Mouse (Mus musculus): Measurements from ENCODE around the gene Camta1. TPM values are rescaled to one million over a fixed set of nuclear protein-coding genes. Genes with fewer than 3 reads are reported as not detected.

Camta1 gene
- total RNA-seq, 1 experiment, result 9.3 TPM

GRCm38 (mm10) chr4:151900735-151901134 is 39.1 kb upstream of the Camta1 start:
- in situ Hi-C loops (cut with MboI; ENCODE audit: low sequenced_read_pairs in 2 of 2, unreplicated experiment in 2 of 2), result no loop called here

GRCm38 (mm10) chr4:151899707-151900384 is 38.2 kb upstream of the Camta1 start:
- Histone ChIP-seq H3K36me3 (ENCODE audit: control insufficient read depth, insufficient read depth, low read length, poor library complexity, severe bottlenecking) (no peaks in the 10 kb centered on the region), H3K9ac (ENCODE audit: insufficient read depth, low read depth, low read length, poor library complexity, severe bottlenecking) (no peak overlapping the region), H3K4me1 (ENCODE audit: control insufficient read depth in 2 of 2, insufficient read depth in 2 of 2, low read length in 2 of 2, poor library complexity in 1 of 2) (peaks cover 2 to 15% of the 10 kb centered on the region in 2 experiments; a peak in 2 of 4 replicates), H3K4me3 (ENCODE audit: insufficient read depth in 1 of 2, low read depth in 1 of 2, low read length in 2 of 2, poor library complexity in 1 of 2, severe bottlenecking in 1 of 2) (no peak overlapping the region), H3K9me3 (ENCODE audit: control insufficient read depth, insufficient read depth, low read depth, low read length) (no peaks in the 10 kb centered on the region), H3K27ac (ENCODE audit: insufficient read depth, low read depth, low read length, poor library complexity, severe bottlenecking) (no peak overlapping the region)
- in situ Hi-C loops (cut with MboI; ENCODE audit: low sequenced_read_pairs in 2 of 2, unreplicated experiment in 2 of 2), result no loop called here
- peak; percentile 66 for DNase-seq (ENCODE audit: low read depth, low spot score)
- TF ChIP-seq ZNF384 (IDR thresholded peaks at IDR 0.05; ENCODE audit: low read depth, low read length) (peak; percentile 49; the same call in 1 of the 2 replicates), MAFK (IDR thresholded peaks at IDR 0.05; ENCODE audit: insufficient read depth, low read depth, low read length) (no peak), ZC3H11A (IDR thresholded peaks at IDR 0.05; ENCODE audit: borderline replicate concordance, low read depth, low read length) (no peak)

More at GRCm38 (mm10) chr4:151900735-151901134, 39.1 kb upstream of the Camta1 start:
- no peak for DNase-seq (ENCODE audit: low read depth, low spot score)
- Histone ChIP-seq H3K9me3 (ENCODE audit: control insufficient read depth, insufficient read depth, low read depth, low read length) (no peaks in the 10 kb centered on the region), H3K4me1 (ENCODE audit: control insufficient read depth in 2 of 2, insufficient read depth in 2 of 2, low read length in 2 of 2, poor library complexity in 1 of 2) (peaks cover 2 to 17% of the 10 kb centered on the region in 2 experiments; a peak in 2 of 4 replicates), H3K27ac (ENCODE audit: insufficient read depth, low read depth, low read length, poor library complexity, severe bottlenecking) (no peak overlapping the region), H3K36me3 (ENCODE audit: control insufficient read depth, insufficient read depth, low read length, poor library complexity, severe bottlenecking) (no peaks in the 10 kb centered on the region), H3K9ac (ENCODE audit: insufficient read depth, low read depth, low read length, poor library complexity, severe bottlenecking) (no peak overlapping the region), H3K4me3 (ENCODE audit: insufficient read depth in 1 of 2, low read depth in 1 of 2, low read length in 2 of 2, poor library complexity in 1 of 2, severe bottlenecking in 1 of 2) (no peak overlapping the region)
- TF ChIP-seq MAFK (IDR thresholded peaks at IDR 0.05; ENCODE audit: insufficient read depth, low read depth, low read length) (no peak), HCFC1 (IDR thresholded peaks at IDR 0.05; ENCODE audit: borderline replicate concordance, insufficient read depth, low read length) (no peak), ZNF384 (IDR thresholded peaks at IDR 0.05; ENCODE audit: low read depth, low read length) (no peak), CHD2 (IDR thresholded peaks at IDR 0.05; ENCODE audit: low read depth, low read length) (no peak), ZC3H11A (IDR thresholded peaks at IDR 0.05; ENCODE audit: borderline replicate concordance, low read depth, low read length) (no peak)

- TF ChIP-seq ZC3H11A (IDR thresholded peaks at IDR 0.05; ENCODE audit: borderline replicate concordance, low read depth, low read length) (no peak), ZNF384 (IDR thresholded peaks at IDR 0.05; ENCODE audit: low read depth, low read length) (no peak), CHD2 (IDR thresholded peaks at IDR 0.05; ENCODE audit: low read depth, low read length) (no peak), MAFK (IDR thresholded peaks at IDR 0.05; ENCODE audit: insufficient read depth, low read depth, low read length) (no peak), HCFC1 (IDR thresholded peaks at IDR 0.05; ENCODE audit: borderline replicate concordance, insufficient read depth, low read length) (no peak)
- no peak overlapping the region for H3K4me3 ChIP-seq (ENCODE audit: insufficient read depth in 1 of 2, low read depth in 1 of 2, low read length in 2 of 2, poor library complexity in 1 of 2, severe bottlenecking in 1 of 2)
- H3K36me3 ChIP-seq (ENCODE audit: control insufficient read depth, insufficient read depth, low read length, poor library complexity, severe bottlenecking), result no peaks in the 10 kb centered on the region
- H3K9ac ChIP-seq (ENCODE audit: insufficient read depth, low read depth, low read length, poor library complexity, severe bottlenecking), result no peak overlapping the region
- peaks cover 2 to 13% of the 10 kb centered on the region in 2 experiments; a peak in 2 of 4 replicates for H3K4me1 ChIP-seq (ENCODE audit: control insufficient read depth in 2 of 2, insufficient read depth in 2 of 2, low read length in 2 of 2, poor library complexity in 1 of 2)
- no peak overlapping the region for H3K27ac ChIP-seq (ENCODE audit: insufficient read depth, low read depth, low read length, poor library complexity, severe bottlenecking)
- no peak for DNase-seq (ENCODE audit: low read depth, low spot score)
- in situ Hi-C loops (cut with MboI; ENCODE audit: low sequenced_read_pairs in 2 of 2, unreplicated experiment in 2 of 2), result no loop called here
- H3K9me3 ChIP-seq (ENCODE audit: control insufficient read depth, insufficient read depth, low read depth, low read length), result no peaks in the 10 kb centered on the region
These were observed 37.0 kb upstream of the Camta1 start for GRCm38 (mm10) chr4:151898600-151899245.

GRCm38 (mm10) chr4:151897069-151897617 is 35.5 kb upstream of the Camta1 start:
- no peaks in the 10 kb centered on the region for H3K36me3 ChIP-seq (ENCODE audit: control insufficient read depth, insufficient read depth, low read length, poor library complexity, severe bottlenecking)
- TF ChIP-seq ZNF384 (IDR thresholded peaks at IDR 0.05; ENCODE audit: low read depth, low read length) (no peak), ZC3H11A (IDR thresholded peaks at IDR 0.05; ENCODE audit: borderline replicate concordance, low read depth, low read length) (0 out of 2 replicates have a peak, but pooled peaks have one; percentile 12), CHD2 (IDR thresholded peaks at IDR 0.05; ENCODE audit: low read depth, low read length) (no peak), MAFK (IDR thresholded peaks at IDR 0.05; ENCODE audit: insufficient read depth, low read depth, low read length) (no peak), HCFC1 (IDR thresholded peaks at IDR 0.05; ENCODE audit: borderline replicate concordance, insufficient read depth, low read length) (no peak)
- H3K4me1 ChIP-seq (ENCODE audit: control insufficient read depth in 2 of 2, insufficient read depth in 2 of 2, low read length in 2 of 2, poor library complexity in 1 of 2), result peaks cover 0 to 7% of the 10 kb centered on the region in 2 experiments; a peak in 2 of 4 replicates
- H3K4me3 ChIP-seq (ENCODE audit: insufficient read depth in 1 of 2, low read depth in 1 of 2, low read length in 2 of 2, poor library complexity in 1 of 2, severe bottlenecking in 1 of 2), result no peak overlapping the region
- peak overlapping the region; percentile 18; the same call in 1 of the 2 replicates for H3K27ac ChIP-seq (ENCODE audit: insufficient read depth, low read depth, low read length, poor library complexity, severe bottlenecking)
- in situ Hi-C loops (cut with MboI; ENCODE audit: low sequenced_read_pairs in 2 of 2, unreplicated experiment in 2 of 2), result no loop called here
- no peak overlapping the region for H3K9ac ChIP-seq (ENCODE audit: insufficient read depth, low read depth, low read length, poor library complexity, severe bottlenecking)
- H3K9me3 ChIP-seq (ENCODE audit: control insufficient read depth, insufficient read depth, low read depth, low read length), result no peaks in the 10 kb centered on the region
- DNase-seq (ENCODE audit: low read depth, low spot score), result no peak

All from ES-E14 (cell line).